Mouse (Mus musculus) heart, adult 2 months (tissue): Measurements from ENCODE around the gene St8sia1.

Experiments used
- CTCF ChIP-seq: fragments of 200-600 bp; IDR thresholded peaks from 2 replicates; pipeline ENCODE4 v1.8.1; 2022; ENCODE audit warnings: antibody characterized with exemption, mild to moderate bottlenecking, moderate library complexity
- EP300 ChIP-seq: fragments of 200-500 bp; IDR thresholded peaks from 2 replicates; pipeline ENCODE4 v1.6.1; 2011; ENCODE audit warnings: low read depth, low read length, control low read depth; ENCODE audit not compliant: insufficient read depth
- POLR2A ChIP-seq: fragments of 200-500 bp; IDR thresholded peaks from 2 replicates; pipeline ENCODE4 v1.6.1; 2011; ENCODE audit warnings: mild to moderate bottlenecking, low read depth, low read length, control low read depth; ENCODE audit not compliant: insufficient read depth

GRCm38 (mm10) chr6:142932144-142932543 lies 32.1 kb downstream of the St8sia1 start:
- TF ChIP-seq CTCF (no peak), POLR2A (no peak), EP300 (no peak)
